Mouse (Mus musculus): ENCODE data around the gene Copz1.

The Copz1 gene

DNA sequence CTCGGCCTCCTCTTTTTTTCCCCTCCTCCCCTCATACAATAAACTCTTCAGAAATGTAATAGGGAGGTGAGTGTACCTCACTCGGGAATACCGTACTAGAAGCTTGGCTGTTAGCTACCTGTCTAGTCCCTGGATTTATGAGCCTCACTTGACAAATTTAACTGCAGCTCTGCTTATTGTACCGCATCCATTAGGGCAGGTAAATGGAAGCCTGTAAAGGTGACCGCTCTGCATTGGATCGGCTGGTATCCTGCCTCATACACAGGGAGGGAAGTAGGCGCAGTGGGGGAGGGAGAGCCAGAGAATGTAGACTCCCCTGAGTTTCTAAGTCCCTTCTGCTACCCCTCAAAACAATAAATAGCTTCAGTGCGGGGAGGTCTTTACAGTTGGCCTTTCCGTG, 18.3 kb downstream of the Copz1 start:
- no peak for DNase-seq (ENCODE audit: inconsistent age in 2 of 2, low spot score in 1 of 2)

DNA sequence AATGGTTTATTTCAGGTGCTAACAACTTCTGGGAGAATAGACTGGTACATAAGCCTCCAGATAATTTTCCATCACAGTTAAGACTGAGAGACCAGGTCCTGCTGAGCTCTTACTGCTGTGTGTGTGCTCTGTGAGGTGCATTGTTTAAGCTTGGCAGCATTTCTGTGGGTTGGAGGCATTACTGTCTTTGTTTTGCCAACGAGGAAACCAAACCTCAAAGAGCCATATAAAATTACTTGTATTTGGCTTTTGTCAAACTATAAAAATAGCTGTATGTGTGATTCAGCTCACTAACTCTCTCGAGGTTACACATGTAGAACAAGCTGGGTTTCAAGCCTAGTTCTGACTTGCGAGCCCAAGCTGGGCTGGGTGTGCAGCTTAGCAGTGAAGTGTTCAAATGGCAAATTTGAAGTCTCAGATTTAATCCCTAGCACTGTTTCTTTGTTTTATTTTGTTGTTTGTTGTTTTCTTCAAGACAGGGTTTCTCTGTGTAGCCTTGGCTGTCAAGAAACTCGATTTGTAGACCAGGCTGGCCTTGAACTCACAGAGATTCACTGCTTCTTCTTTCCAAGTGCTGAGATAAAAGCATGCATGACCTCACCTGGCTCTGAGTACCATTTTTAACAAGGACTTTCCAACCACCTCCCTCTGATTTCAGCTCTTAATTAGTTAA, 20.3 kb downstream of the Copz1 start:
- peak; percentile 33 to 89 for DNase-seq (ENCODE audit: inconsistent age in 2 of 2, low spot score in 1 of 2)

DNA sequence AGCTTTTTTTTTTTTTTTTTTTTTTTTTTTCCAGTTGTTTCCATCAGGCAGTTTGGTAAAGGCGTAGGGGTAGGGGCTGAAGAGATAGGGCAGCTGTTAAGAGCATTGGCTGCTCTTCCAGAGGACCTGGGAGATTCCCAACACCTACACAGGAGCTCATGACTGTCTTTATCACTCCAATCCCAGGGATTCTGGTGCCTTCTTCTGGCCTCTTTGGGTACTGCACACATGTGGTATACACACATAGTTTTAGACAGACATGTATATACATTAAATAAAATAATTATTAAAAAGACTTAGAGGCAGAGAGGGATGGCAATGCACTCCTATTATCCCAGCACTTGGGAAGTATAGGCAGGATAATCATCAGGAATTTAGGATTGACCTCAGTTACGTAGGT, 20.9 kb downstream of the Copz1 start:
- no peak for DNase-seq (ENCODE audit: inconsistent age in 2 of 2, low spot score in 1 of 2)

DNA sequence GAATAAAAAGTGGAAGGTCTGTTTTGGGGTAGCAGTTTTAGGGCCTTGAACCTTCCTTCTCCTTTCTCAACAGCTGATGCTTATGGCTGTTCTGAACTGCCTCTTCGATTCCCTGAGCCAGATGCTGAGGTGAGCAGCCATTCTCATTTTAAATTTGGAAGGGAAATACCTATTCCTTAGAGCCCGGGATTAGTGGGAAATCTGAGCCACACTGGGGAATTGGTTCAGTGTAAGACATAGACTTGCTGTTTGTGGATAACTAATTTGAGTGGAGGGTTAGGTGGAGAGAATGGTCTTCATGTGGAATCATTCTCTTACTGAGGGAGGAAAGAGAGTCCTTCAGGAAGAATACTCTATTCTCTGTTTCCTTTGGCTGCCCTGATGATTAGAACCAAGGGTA, 22.1 kb downstream of the Copz1 start:
- DNase-seq (ENCODE audit: inconsistent age in 2 of 2, low spot score in 1 of 2), result no peak

DNA sequence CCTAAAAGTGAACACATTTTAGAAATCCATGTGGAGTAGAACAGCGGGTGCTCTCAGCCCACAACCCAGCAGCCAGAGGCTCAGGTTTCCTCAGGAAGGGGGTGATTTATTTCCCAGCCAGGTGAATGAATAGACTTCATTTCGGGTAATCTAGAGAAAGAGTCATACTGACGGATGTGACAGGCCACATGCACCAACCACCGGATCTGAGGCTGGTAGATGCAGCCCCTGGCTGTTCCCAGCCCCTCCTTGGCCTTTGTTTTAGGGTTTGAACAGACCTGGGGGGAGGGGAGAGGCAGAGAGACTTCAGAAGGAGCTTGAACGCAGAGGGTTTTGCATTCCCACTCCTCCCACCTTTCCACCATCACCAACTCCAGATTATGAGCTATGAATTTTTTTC, 23.3 kb downstream of the Copz1 start:
- no peak for DNase-seq (ENCODE audit: inconsistent age in 2 of 2, low spot score in 1 of 2)

DNA sequence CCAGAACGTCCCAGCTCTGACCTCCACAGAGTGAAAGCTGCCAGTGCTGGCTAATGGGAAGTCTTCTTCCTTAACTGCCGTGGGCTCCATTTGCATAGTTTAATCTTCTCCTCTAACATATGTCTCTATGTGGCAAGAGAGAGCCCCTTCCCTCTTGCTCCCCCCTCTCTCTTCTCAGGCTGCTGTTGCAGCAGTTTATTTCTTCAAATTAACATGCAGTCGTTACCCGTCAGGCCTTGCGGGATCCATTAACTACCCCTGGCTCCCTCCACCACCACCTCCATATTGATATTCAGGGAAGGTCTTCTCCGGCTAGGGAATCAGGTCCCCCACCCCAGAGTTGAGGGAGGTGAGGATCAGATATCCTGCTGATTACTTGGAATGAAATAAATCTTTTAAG, 24.8 kb downstream of the Copz1 start:
- no peak for DNase-seq (ENCODE audit: inconsistent age in 2 of 2, low spot score in 1 of 2)

DNA sequence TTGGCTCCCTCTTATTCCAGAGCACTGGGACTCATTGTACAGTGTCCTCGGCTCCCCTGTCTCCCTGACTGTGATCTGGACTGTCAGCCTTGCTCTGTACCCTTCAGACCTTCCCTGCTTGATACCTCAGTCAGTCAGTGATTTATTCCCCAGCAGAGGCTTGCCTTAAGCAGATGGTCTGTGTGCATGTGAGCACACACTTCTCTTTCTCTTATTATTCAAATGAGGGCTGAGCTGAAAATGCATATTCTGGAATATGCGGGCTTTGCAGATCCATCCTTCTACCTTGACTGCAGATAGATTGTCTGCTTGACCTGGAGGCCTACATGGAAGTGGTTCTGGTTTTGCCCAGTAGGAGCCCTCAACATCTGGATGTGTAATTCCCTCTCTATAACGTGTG, 25.5 kb downstream of the Copz1 start:
- DNase-seq (ENCODE audit: inconsistent age in 2 of 2, low spot score in 1 of 2), result no peak

DNA sequence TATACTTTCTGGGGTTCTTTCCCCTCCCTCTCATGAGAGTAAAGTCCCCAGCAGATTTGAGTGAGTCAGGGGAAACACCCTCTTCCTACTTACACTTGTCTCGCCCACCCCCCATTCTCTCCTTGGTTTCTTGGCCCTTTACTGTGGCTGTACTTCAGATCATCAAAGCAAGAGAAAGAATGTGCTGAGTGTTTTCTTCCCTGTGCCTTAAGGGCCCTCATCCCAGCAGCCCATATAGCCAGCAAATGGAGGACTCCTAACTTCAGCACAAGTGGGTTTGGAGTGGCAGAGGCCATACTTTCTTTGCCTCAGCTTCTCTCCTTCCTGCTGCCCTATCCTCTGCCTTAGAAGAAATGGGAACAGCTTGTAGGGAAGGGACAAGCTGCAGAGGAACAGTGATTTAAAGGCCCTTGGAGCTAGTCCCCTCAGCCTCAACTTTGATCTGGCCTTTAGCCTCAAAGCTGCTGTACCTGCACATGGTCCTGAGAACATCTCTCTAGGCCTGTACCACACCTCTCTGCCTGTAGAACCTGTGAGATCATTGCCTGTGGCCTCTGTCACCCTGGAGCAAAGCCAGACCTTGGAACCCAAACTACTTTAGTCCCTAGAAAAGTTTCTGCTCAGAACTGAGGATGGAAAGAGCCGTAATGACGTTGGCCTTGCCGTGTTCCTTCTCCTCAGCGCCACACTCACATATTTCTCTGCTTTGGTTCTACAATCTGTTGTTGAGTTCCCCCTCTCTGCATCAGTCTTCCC, 26.5 kb downstream of the Copz1 start:
- DNase-seq (ENCODE audit: inconsistent age in 2 of 2, low spot score in 1 of 2), result peak; percentile 39 to 74

DNA sequence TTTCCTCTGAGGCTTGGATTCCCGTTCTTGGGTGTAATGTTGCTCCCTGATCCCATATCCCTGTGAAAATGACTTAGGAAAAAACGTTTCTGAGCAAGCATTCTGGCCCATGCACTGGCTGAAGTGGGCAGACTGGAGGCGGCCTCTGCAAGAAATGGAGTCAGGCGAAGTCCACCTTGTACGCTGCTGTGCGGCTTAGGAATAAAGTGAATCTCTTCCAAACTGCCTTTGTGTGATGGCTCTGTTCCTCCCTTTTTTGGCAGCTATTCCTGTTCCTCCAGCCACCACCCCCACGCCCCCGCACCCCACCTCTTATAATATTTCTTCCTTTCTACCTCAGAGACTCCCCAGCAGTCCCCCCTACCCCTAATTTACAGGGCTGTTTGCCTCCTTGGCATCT, 27.1 kb downstream of the Copz1 start:
- no peak for DNase-seq (ENCODE audit: inconsistent age in 2 of 2, low spot score in 1 of 2)

DNA sequence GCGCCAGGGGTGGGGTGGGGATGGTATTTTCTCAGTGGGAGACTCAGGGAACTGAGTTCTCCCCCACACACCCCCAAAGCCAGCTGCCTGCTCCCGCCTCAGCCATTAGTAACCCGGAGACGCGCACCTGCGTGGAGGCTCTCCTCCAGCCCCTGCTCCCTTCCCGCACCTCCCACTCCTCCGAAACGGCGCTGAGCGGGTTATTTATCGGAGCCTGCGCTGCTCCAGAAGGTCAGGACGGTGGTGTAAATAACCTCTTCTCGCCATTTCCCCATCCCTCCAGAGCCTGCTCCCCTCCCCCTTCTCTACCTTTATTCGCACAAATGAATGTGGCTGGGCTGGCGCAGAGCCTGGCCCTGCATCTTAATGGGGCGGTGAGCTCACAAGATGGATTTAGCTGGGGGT, 27.6 kb downstream of the Copz1 start:
- DNase-seq (ENCODE audit: inconsistent age in 2 of 2, low spot score in 1 of 2), result no peak

DNA sequence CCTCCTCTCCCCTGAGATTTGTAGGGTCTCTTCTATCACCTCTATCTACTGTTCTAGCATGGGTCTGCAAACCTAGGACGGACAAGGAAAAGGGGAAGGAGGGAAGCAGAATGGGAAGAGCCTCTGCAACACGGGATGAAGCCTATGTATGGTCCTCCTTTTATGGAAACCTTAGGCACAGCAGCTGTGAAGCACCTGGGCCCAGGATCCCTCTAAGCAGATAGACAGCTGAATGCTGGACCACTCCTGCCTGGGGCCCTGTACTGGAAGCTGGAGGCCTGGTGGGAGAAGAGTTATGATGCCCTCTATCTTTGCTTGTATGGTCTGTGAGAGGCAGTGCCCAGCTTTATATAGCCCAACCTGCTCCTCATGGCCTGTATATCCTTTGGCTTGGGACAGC, 28.0 kb downstream of the Copz1 start:
- DNase-seq (ENCODE audit: inconsistent age in 2 of 2, low spot score in 1 of 2), result no peak

DNA sequence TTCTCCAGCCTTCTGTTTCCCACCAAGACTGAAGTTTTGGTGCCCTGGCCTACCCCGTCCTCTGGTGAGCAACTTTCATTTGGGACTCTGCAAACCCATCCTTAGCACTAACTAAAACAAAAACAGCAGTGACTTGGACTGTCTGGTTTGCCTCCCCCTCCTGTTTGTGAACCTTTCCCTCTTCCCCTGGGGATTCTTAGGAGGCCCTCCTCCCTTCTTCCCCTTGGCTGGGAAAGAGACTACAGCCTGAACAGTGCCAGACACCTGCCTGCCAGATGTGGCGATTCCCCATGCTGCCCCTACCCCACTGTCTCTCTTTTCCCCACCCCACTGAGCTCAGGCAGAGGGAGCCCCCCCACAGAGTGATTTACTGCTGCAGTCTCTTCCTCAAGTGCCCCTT, 28.5 kb downstream of the Copz1 start:
- DNase-seq (ENCODE audit: inconsistent age in 2 of 2, low spot score in 1 of 2), result no peak

DNA sequence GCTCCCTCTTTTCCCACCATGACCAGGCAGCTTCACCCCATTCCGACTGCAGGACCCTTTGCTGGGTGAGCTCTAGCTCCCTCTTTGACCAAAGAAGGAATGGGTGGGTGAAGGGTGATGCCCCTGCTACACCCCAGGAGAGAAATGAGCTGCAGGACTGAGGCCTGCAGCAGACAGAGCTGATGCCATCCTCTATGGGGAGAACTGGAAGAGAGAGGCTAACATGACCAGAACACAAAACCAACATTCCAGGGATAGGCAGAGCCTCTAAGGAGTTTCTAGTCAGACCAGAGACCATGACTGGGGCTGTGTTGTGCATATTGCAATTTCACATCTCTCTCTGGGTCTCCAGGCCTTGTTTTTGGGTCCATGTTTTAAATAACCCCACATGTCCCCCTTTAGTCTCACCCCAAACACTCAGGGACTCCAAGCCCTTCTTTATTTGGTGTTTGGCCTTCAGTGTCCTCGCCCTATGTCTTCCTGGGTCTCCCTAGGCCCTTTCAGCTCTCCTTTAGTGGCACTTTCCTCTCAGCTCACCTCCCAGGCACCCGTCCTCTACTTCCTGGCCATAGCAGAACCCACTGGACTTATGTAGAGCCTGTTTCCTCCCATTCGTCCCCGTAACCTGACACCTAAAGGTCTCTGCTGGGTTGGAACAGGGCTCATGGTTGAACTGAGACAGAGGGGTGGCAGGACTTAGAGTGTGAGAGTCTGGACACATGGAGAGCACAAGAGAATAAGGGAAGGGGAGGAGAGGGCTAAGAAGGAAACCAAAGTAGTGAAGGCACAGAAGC, 29.2 kb downstream of the Copz1 start:
- DNase-seq (ENCODE audit: inconsistent age in 2 of 2, low spot score in 1 of 2), result no peak

DNA sequence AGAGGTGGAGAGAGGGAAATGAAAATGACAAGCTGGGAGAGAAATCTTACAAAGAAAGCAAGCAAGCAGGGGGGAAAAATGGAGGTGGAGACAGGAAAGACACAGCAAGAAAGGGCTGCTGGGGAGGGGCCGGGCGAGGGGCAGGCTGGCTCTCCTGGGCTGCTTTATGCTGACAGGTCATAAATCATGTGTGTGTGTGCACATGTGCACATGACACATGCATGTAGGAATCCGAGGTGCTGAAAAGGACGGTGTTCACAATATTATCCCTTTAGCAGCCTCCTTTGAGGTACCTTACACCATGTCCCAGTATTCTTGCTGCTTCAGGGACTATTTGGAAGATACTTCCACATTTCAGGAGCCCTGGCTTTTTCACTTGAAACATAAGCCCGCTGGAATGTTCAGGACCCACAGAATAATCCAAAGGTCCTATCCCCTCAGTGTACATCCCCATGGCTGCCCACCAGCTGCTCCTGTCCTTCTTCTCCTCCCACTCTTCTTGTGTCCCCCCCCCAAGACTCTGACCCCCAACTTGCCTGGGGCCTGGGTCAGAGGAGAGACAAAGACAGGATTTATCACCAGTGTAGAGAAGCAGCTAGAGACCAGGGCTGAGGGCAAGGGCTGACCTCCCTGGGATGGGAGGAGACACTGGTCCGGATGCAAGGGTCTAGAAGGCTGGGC, 30.0 kb downstream of the Copz1 start:
- no peak for DNase-seq (ENCODE audit: inconsistent age in 2 of 2, low spot score in 1 of 2)

DNA sequence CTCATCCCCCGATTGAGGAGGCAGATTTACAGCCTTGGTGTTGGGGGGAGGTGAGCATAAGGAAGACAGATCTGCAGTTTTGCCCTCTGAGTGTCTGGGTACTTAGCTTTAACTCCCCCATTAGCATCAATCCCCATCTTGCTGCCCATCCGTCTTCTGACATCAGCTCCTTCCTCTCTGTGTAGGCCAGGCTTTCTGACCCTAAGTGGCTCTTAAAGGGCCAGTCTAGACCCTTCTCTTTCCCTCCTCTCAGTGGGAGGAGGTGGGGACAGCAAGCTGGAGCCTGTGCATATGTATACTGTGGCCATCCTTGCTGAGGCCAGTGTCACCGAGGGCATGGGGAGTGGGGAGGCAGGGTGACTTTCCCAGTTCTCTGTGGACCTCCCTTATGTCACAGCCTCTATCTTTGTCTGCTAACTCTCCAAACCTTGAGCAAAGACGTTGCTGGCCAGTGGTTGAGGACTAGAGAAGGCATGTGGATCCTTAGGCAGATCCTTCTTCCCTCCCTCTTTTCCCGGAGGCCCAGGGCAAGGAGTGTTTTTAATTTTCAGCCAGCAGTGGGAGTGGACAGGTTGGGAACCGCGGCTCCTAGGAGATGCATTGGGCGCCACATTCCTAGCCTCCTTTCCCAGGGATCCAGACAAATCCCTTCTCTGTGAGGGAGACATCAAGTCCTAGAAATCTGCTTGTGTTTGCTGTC, 31.6 kb downstream of the Copz1 start:
- peak in 1 of 2 experiments; percentile 35 for DNase-seq (ENCODE audit: inconsistent age in 2 of 2, low spot score in 1 of 2)

DNA sequence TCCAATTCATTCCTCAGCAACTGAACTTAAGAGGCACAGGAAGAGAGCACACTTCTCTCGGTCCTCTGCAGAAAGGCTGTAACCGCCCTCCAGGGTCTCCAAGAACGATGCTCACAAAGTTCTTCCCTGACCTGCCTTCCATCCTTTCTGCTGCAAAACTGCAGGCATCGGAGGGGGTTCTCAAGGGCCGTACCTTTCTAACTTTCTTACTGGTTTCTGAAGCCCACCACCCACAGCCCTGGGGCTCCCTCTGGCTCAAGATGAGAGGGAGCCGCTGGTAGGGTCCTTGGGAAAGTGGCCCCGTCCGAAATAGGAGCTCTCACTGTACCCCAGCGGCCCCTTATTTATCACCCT, 32.1 kb downstream of the Copz1 start:
- DNase-seq (ENCODE audit: inconsistent age in 2 of 2, low spot score in 1 of 2), result no peak

DNA sequence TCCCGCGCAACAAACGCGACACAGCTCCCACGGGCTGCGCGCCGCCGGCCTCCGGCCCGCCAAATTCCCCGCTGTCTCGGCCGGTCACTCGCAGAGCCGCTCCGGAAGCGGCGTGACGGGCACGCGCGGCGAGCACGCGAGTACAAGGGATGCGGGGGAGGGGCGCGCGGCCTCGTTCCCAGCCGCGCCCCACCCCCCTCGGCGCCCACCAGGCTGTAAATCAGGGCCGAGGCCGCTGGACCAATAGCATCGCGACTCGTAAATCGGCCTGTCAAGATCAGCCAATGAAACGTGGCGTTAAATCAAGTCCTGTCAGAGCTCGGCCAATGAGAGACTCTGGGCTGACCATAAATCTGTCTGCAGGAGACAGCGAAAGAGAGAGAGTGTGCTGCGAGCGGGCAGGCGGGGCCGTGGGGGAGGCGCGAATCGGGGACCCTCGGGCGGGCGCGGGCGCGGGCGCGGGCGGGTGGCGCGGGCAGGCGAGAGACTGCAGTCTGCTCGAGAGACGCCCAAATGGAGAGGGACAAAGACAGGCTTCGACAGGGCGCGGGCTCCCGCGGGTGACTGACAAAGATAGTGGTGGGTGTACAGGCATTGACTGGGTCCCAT, 32.7 kb downstream of the Copz1 start:
- DNase-seq (ENCODE audit: inconsistent age in 2 of 2, low spot score in 1 of 2), result peak; percentile 96 to 99

DNA sequence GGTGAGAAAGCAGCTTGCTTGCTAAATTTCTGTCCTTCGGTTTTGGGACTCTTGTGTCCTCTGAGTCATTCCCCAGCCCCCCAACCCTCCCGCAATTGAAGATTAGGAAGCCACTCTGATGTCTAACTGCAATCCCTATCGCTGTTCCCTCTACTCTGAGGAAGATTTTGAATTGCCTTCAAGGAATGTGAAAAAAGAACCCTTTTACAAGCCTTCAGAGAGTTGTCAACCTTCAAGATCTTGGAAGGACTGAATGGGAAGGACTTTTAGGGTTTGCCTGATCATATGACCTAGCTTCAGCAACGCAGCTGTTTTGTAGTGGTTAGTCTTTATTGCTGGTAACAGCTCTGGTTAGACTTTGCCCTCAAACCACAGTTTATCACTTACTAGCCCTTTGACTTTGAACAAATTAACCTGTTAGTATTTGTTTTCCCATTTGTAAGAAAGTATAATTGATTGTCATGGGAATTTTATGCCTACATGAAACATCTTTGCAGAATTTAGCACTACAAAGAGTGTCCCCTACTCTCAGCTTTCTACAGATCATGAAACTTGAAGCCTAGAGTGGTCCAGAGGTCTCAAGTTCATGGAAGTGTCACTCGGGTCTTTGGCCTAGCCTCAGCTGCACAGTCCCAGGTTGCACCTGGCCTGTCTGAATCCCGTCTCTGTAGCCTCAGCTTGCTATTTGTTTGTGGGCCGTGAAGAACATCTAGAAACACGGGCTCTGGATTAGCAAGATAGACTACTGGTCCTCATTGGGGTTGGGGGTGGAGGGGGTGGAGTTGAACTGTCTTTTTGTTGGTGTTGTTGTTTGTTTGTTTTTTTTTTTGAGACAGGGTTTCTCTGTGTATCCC, 33.5 kb downstream of the Copz1 start:
- peak in 1 of 2 experiments; percentile 57 for DNase-seq (ENCODE audit: inconsistent age in 2 of 2, low spot score in 1 of 2)

DNA sequence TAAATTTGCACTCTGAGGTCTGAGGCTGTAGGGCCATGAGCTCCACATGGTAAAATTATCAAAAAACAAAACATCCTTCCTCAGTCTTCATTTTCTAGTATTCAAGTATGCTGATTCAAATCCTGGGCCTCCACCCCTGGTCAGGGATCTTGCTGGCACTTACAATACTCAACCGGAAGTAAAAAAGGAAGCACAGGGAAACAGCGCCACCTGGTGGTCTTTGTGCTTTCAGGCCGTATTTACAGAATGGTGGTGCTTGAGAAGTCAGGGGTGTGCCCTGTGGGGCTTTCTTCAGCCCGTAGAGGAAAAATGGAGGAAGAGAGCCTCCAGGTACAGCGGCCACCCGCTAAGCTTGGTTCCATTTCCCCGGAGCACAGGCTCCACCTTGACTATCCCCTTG, 34.6 kb downstream of the Copz1 start:
- peak; percentile 91 to 98 for DNase-seq (ENCODE audit: inconsistent age in 2 of 2, low spot score in 1 of 2)

Measured in adrenal gland, adult (tissue).